Mouse (Mus musculus) thymus, adult 2 months (tissue): ENCODE data around the gene Ppp1r18.

Experiments
- CTCF ChIP-seq: fragments of 200-500 bp; IDR thresholded peaks from 2 replicates; pipeline ENCODE4 v1.5.1; 2012; ENCODE audit warnings: mild to moderate bottlenecking, control low read depth, low read length, moderate library complexity, borderline replicate concordance; ENCODE audit not compliant: control insufficient read depth, poor library complexity, insufficient read depth; ENCODE audit errors: extremely low read depth
- POLR2A ChIP-seq: fragments of 200-500 bp; IDR thresholded peaks from 2 replicates; pipeline ENCODE4 v1.6.1; 2012; ENCODE audit warnings: mild to moderate bottlenecking, low read length, control low read depth, moderate library complexity; ENCODE audit not compliant: control insufficient read depth, poor library complexity, insufficient read depth; ENCODE audit errors: extremely low read depth

- TF ChIP-seq CTCF: no peak
- TF ChIP-seq POLR2A: 0 out of 2 replicates have a peak, but pooled peaks have one; percentile 38
Observed at GRCm38 (mm10) chr17:35869346-35870067, 4.1 kb downstream of the Ppp1r18 start.
